Mouse (Mus musculus) limb, embryonic 10.5 days (tissue): Measurements from ENCODE around the gene Aar2. TPM values are rescaled to one million over a fixed set of nuclear protein-coding genes. Genes with fewer than 3 reads are reported as not detected.
"Not testable (repeated sequence)": the region's sequence is repeated elsewhere in the genome, so short reads cannot be mapped to it uniquely, and the experiment has no call there.

Source experiments
- DNase-seq: peaks from one replicate; pipeline ENCODE4 v3.0.0-alpha.2; 2017; ENCODE audit warnings: low spot score
- H3K27ac ChIP-seq: fragments of 300-500 bp; sonication (generic); 2 replicates; pipeline ENCODE4 v1.5.1; 2016; ENCODE audit warnings: mild to moderate bottlenecking
- H3K27me3 ChIP-seq: fragments of 300-500 bp; sonication (generic); 2 replicates; pipeline ENCODE4 v1.6.1; 2016; ENCODE audit warnings: low read depth, mild to moderate bottlenecking; ENCODE audit not compliant: poor library complexity, severe bottlenecking
- H3K36me3 ChIP-seq: fragments of 300-500 bp; sonication (generic); 2 replicates; pipeline ENCODE4 v1.6.1; 2016; ENCODE audit warnings: mild to moderate bottlenecking, moderate library complexity
- H3K4me1 ChIP-seq: fragments of 300-500 bp; sonication (generic); 2 replicates; pipeline ENCODE4 v1.6.1; 2016
- H3K4me3 ChIP-seq: fragments of 300-500 bp; sonication (generic); 2 replicates; pipeline ENCODE4 v1.5.1; 2016; ENCODE audit warnings: mild to moderate bottlenecking, moderate library complexity
- H3K9me3 ChIP-seq: fragments of 300-500 bp; sonication (generic); replicated peaks from 2 replicates; pipeline ENCODE4 v1.6.1; 2016; ENCODE audit warnings: mild to moderate bottlenecking
- WGBS: fragments of 180-500 bp; shearing (Covaris S2); methylation state at CpG from one replicate; pipeline ENCODE4 v1.1.7; 2016; 5-methylcytosine and 5-hydroxymethylcytosine counted together
- polyA plus RNA-seq: library from polyadenylated mRNA; unstranded; fragments of >200 nt; fragmentation: Nextera tagmentation; extraction: Ambion mirVana; gene quantifications from 2 replicates; pipeline ENCODE4 v1.2.1, GENCODE M21; 2016

Aar2 gene
- polyA plus RNA-seq = 50.0 and 53.6 TPM in 2 replicates

GRCm38 (mm10) chr2:156547123-156547891 is at the start of gene Aar2:
Gene Aar2, plus strand, starts transcription at chr2:156547584.
- no peaks in the 10 kb centered on the region for H3K9me3 ChIP-seq
- 7% methylated on average over 39 of the region's 39 CpGs for WGBS
- H3K27me3 ChIP-seq = no peaks in the 10 kb centered on the region
- peak; percentile 90 for DNase-seq
- peak within 1 kb of the TSS; percentile 85 for H3K27ac ChIP-seq
- peaks cover 10% of the 10 kb centered on the region for H3K4me1 ChIP-seq
- peaks cover 25% of the 10 kb centered on the region for H3K36me3 ChIP-seq
- peak within 1 kb of the TSS; percentile 68 for H3K4me3 ChIP-seq

GRCm38 (mm10) chr2:156497915-156498314 is 49.5 kb upstream of the Aar2 start:
- H3K4me3 ChIP-seq = no peak overlapping the region

GRCm38 (mm10) chr2:156501025-156501424 is 46.4 kb upstream of the Aar2 start:
- no peak overlapping the region for H3K27ac ChIP-seq
- 91% methylated on average over 1 of the region's 1 CpGs for WGBS
- H3K9me3 ChIP-seq = no peaks in the 10 kb centered on the region
- peaks cover 11% of the 10 kb centered on the region for H3K4me1 ChIP-seq
- DNase-seq = no peak
- no peaks in the 10 kb centered on the region for H3K27me3 ChIP-seq
- H3K36me3 ChIP-seq = no peaks in the 10 kb centered on the region
- no peak overlapping the region for H3K4me3 ChIP-seq

More at GRCm38 (mm10) chr2:156497915-156498314, 49.5 kb upstream of the Aar2 start:
- Histone ChIP-seq H3K27ac (no peak overlapping the region), H3K9me3 (no peaks in the 10 kb centered on the region), H3K36me3 (peaks cover 11% of the 10 kb centered on the region), H3K4me1 (peaks cover 20% of the 10 kb centered on the region), H3K27me3 (no peaks in the 10 kb centered on the region)
- 49% methylated on average over 5 of the region's 5 CpGs for WGBS
- DNase-seq = peak; percentile 70

- Histone ChIP-seq H3K27ac (no peak overlapping the region), H3K4me1 (no peaks in the 10 kb centered on the region; the same call in 1 of the 2 replicates), H3K27me3 (no peaks in the 10 kb centered on the region), H3K9me3 (no peaks in the 10 kb centered on the region), H3K4me3 (no peak overlapping the region), H3K36me3 (peaks cover 13% of the 10 kb centered on the region; the same call in 1 of the 2 replicates)
- DNase-seq = no peak
- WGBS = 90% methylated on average over 13 of the region's 13 CpGs
These were observed 41.9 kb upstream of the Aar2 start for GRCm38 (mm10) chr2:156505533-156505932.

GRCm38 (mm10) chr2:156512028-156512427 is 35.4 kb upstream of the Aar2 start:
- Histone ChIP-seq H3K27ac (no peak overlapping the region), H3K4me1 (peaks cover 6% of the 10 kb centered on the region; the same call in 1 of the 2 replicates), H3K4me3 (no peak overlapping the region), H3K36me3 (peaks cover 19% of the 10 kb centered on the region; the same call in 1 of the 2 replicates), H3K9me3 (no peaks in the 10 kb centered on the region), H3K27me3 (no peaks in the 10 kb centered on the region)
- 81% methylated on average over 7 of the region's 7 CpGs for WGBS
- no peak for DNase-seq

GRCm38 (mm10) chr2:156512561-156512960 is 34.8 kb upstream of the Aar2 start:
- Histone ChIP-seq H3K27ac (no peak overlapping the region), H3K4me1 (peaks cover 6% of the 10 kb centered on the region; the same call in 1 of the 2 replicates), H3K36me3 (peaks cover 18% of the 10 kb centered on the region; the same call in 1 of the 2 replicates), H3K4me3 (no peak overlapping the region), H3K27me3 (no peaks in the 10 kb centered on the region), H3K9me3 (no peaks in the 10 kb centered on the region)
- no peak for DNase-seq
- WGBS = 90% methylated on average over 5 of the region's 6 CpGs

- 90% methylated on average over 9 of the region's 9 CpGs for WGBS
- Histone ChIP-seq H3K27me3 (no peaks in the 10 kb centered on the region), H3K36me3 (peaks cover 11% of the 10 kb centered on the region; the same call in 1 of the 2 replicates), H3K4me1 (peaks cover 8% of the 10 kb centered on the region; the same call in 1 of the 2 replicates), H3K9me3 (no peaks in the 10 kb centered on the region), H3K27ac (no peak overlapping the region), H3K4me3 (no peak overlapping the region)
- DNase-seq = no peak
These were observed 32.3 kb upstream of the Aar2 start for GRCm38 (mm10) chr2:156515102-156515501.

- H3K4me1 ChIP-seq = peaks cover 8% of the 10 kb centered on the region; the same call in 1 of the 2 replicates
- 31% methylated on average over 7 of the region's 7 CpGs for WGBS
- no peak overlapping the region for H3K4me3 ChIP-seq
- H3K27me3 ChIP-seq = no peaks in the 10 kb centered on the region
- peak; percentile 83 for DNase-seq
- no peak overlapping the region for H3K27ac ChIP-seq
- H3K9me3 ChIP-seq = no peaks in the 10 kb centered on the region
- H3K36me3 ChIP-seq = peaks cover 11% of the 10 kb centered on the region; the same call in 1 of the 2 replicates
These were observed 31.7 kb upstream of the Aar2 start for GRCm38 (mm10) chr2:156515565-156516185.

GRCm38 (mm10) chr2:156516678-156517077 is 30.7 kb upstream of the Aar2 start:
- H3K4me1 ChIP-seq, H3K4me3 ChIP-seq, H3K27ac ChIP-seq, DNase-seq, H3K36me3 ChIP-seq, H3K27me3 ChIP-seq, H3K9me3 ChIP-seq: not testable (repeated sequence)
- 75% methylated on average over 2 of the region's 2 CpGs for WGBS

- Histone ChIP-seq H3K9me3 (no peaks in the 10 kb centered on the region), H3K4me3 (no peak overlapping the region), H3K36me3 (peaks cover 13% of the 10 kb centered on the region; the same call in 1 of the 2 replicates), H3K27me3 (no peaks in the 10 kb centered on the region), H3K27ac (no peak overlapping the region), H3K4me1 (0 out of 2 replicates have a peak, but pooled peaks cover 2% of the 10 kb centered on the region)
- WGBS = 84% methylated on average over 6 of the region's 6 CpGs
- no peak for DNase-seq
These were observed 29.1 kb upstream of the Aar2 start for GRCm38 (mm10) chr2:156518306-156518705.

- Histone ChIP-seq H3K36me3 (peaks cover 9% of the 10 kb centered on the region; the same call in 1 of the 2 replicates), H3K4me1 (0 out of 2 replicates have a peak, but pooled peaks cover 6% of the 10 kb centered on the region), H3K9me3 (no peaks in the 10 kb centered on the region), H3K4me3 (no peak overlapping the region), H3K27ac (no peak overlapping the region), H3K27me3 (no peaks in the 10 kb centered on the region)
- no peak for DNase-seq
- WGBS = 92% methylated on average over 5 of the region's 5 CpGs
These were observed 27.8 kb upstream of the Aar2 start for GRCm38 (mm10) chr2:156519584-156519983.

- Histone ChIP-seq H3K4me1 (peaks cover 12% of the 10 kb centered on the region), H3K27me3 (no peaks in the 10 kb centered on the region), H3K36me3 (peaks cover 7% of the 10 kb centered on the region; the same call in 1 of the 2 replicates), H3K4me3 (no peak overlapping the region), H3K27ac (no peak overlapping the region), H3K9me3 (no peaks in the 10 kb centered on the region)
- DNase-seq = no peak
- 89% methylated on average over 11 of the region's 11 CpGs for WGBS
These were observed 24.4 kb upstream of the Aar2 start for GRCm38 (mm10) chr2:156522994-156523393.

GRCm38 (mm10) chr2:156524078-156524477 is 23.3 kb upstream of the Aar2 start:
- Histone ChIP-seq H3K9me3 (no peaks in the 10 kb centered on the region), H3K4me3 (no peak overlapping the region), H3K36me3 (peaks cover 7% of the 10 kb centered on the region; the same call in 1 of the 2 replicates), H3K27me3 (no peaks in the 10 kb centered on the region), H3K27ac (no peak overlapping the region), H3K4me1 (peaks cover 12% of the 10 kb centered on the region)
- DNase-seq = no peak
- WGBS = 47% methylated on average over 3 of the region's 3 CpGs
